Mouse (Mus musculus): ENCODE results near the gene Caln1. TPM values are rescaled to one million over a fixed set of nuclear protein-coding genes. Genes with fewer than 3 reads are reported as not detected.

The Caln1 gene
- polyA plus RNA-seq, 1 experiment from 2014 or later: 10.1 TPM

GRCm38 (mm10) chr5:130672588-130672987 is 303.3 kb downstream of the Caln1 start:
- Histone ChIP-seq H3K9ac (no peak overlapping the region), H3K4me1 (replicated peaks) (no peaks in the 10 kb centered on the region), H3K36me3 (no peaks in the 10 kb centered on the region), H3K4me2 (no peak overlapping the region), H3K27me3 (no peaks in the 10 kb centered on the region), H3K4me3 (no peak overlapping the region), H3K27ac (no peak overlapping the region), H3K9me3 (0 out of 2 replicates have a peak, but pooled peaks cover 5% of the 10 kb centered on the region)
- ATAC-seq (ENCODE audit: low FRiP score): no peak
- WGBS: 55% methylated on average over 3 of the region's 3 CpGs

- Histone ChIP-seq H3K4me2 (no peak overlapping the region), H3K9ac (no peak overlapping the region), H3K36me3 (no peaks in the 10 kb centered on the region), H3K9me3 (0 out of 2 replicates have a peak, but pooled peaks cover 5% of the 10 kb centered on the region), H3K27ac (no peak overlapping the region), H3K27me3 (no peaks in the 10 kb centered on the region), H3K4me3 (no peak overlapping the region), H3K4me1 (replicated peaks) (no peaks in the 10 kb centered on the region)
- 77% methylated on average over 3 of the region's 3 CpGs for WGBS
- no peak for ATAC-seq (ENCODE audit: low FRiP score)
Observed at GRCm38 (mm10) chr5:130673092-130673491, 303.8 kb downstream of the Caln1 start.

DNA sequence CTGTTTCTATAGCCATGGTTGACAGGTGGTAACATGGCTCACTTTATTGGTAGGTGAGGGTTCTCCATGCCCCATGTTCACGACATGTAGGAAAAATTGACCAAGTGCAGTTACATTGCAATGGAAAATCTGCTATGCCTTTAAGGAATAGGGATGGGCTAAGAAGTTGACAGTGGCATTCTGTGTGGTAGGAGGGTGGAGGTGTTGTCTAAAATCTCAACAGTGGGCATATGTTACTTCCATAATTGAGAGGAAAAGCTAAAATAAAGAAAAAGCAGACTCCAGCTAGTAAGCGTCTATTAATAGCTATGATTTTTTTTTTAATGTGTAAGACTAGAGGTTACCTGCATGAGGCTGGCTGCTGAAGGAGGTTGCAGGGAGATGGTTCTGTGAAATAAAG is 308.6 kb downstream of the Caln1 start:
- no peak overlapping the region for H3K4me3 ChIP-seq
- no peak overlapping the region for H3K4me2 ChIP-seq
- H3K27me3 ChIP-seq: no peaks in the 10 kb centered on the region
- ATAC-seq (ENCODE audit: low FRiP score): no peak
- 0 out of 2 replicates have a peak, but pooled peaks cover 5% of the 10 kb centered on the region for H3K9me3 ChIP-seq
- 91% methylated on average over 2 of the region's 2 CpGs for WGBS
- no peak overlapping the region for H3K27ac ChIP-seq
- no peak overlapping the region for H3K9ac ChIP-seq
- peaks cover 4% of the 10 kb centered on the region; the same call in 1 of the 2 replicates for H3K4me1 ChIP-seq (replicated peaks)
- H3K36me3 ChIP-seq: no peaks in the 10 kb centered on the region

DNA sequence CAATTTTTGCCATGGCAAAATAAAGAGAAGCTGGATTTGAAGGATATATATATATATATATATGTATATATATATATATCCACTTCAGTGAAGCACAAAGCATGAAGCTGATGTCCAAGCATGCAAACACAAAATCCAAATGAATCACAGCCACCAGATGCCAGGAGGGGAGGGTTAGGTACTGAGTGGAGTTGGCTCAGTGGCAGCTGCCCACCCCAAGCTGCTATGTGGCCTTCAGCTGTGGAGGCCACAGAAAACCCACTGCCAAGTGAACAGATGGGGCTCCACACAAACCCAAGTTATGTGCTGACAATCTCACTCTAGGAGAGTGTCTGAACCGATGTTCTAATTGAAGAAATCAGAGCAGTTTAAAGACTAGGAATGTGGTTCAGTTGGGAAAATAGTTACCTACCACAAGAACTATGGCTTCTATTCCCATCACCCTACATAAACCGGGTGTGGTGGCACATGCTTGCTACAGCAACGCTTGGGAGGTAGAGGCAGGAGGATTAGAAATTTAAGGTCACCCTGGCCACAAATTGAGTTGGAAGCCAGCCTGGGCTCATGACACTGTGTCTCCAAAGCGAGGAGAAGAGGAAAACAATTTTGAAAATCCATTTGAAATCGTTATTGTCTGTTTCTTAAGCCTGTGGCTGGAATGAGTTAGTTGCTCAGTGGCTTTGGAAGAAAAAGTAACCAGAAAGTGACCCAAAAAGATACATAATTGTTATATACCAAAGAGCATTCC is 316.8 kb downstream of the Caln1 start:
- Histone ChIP-seq H3K27me3 (no peaks in the 10 kb centered on the region), H3K4me1 (replicated peaks) (peaks cover 6% of the 10 kb centered on the region; the same call in 1 of the 2 replicates)
- 89% methylated on average over 5 of the region's 5 CpGs for WGBS

DNA sequence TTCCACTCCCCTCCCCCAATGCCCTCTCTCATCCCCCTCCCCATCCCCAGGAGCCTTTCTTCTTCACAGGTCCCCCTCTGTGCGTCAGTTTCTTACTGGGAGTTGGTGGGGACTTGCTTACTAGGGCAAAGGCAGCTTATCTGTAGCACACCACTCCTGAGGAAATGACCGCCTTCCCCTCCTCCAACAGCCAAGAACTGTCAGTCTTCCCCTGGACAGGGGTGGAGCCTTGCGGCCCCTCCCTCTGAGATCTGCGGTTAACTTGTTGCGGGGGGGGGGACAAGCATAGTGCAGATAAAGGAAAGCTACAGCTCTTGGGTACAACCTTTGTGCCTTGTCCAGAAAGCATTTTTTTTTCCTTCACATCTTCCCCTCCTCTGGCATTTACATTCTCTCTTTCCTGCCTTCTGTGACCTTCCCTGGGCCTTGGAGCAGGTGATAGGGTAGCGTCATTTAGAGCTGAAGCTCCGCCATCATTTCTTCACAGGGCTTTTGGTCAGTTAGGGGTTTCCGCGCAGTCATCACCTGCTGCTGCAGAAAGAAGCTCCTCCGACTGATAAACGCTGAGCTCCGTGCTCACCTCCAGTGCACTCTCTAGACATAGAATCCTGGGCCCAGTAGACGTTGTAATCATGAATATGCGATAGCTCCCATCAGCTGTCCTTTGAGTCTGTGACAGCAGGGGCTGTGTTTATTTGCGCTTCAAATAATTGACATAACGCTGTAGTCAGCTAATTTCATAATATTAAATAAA is 319.3 kb downstream of the Caln1 start:
- Histone ChIP-seq H3K27ac (no peak overlapping the region), H3K4me2 (no peak overlapping the region), H3K4me1 (replicated peaks) (peaks cover 6% of the 10 kb centered on the region; the same call in 1 of the 2 replicates), H3K9me3 (no peaks in the 10 kb centered on the region), H3K9ac (no peak overlapping the region), H3K27me3 (no peaks in the 10 kb centered on the region), H3K36me3 (no peaks in the 10 kb centered on the region), H3K4me3 (no peak overlapping the region)
- 37% methylated on average over 16 of the region's 16 CpGs for WGBS
- ATAC-seq (ENCODE audit: low FRiP score): no peak

More for the DNA sequence above, 316.8 kb downstream of the Caln1 start:
- H3K36me3 ChIP-seq: no peaks in the 10 kb centered on the region
- no peak for ATAC-seq (ENCODE audit: low FRiP score)
- no peak overlapping the region for H3K4me3 ChIP-seq
- no peak overlapping the region for H3K27ac ChIP-seq
- H3K4me2 ChIP-seq: no peak overlapping the region
- no peaks in the 10 kb centered on the region for H3K9me3 ChIP-seq
- H3K9ac ChIP-seq: no peak overlapping the region

DNA sequence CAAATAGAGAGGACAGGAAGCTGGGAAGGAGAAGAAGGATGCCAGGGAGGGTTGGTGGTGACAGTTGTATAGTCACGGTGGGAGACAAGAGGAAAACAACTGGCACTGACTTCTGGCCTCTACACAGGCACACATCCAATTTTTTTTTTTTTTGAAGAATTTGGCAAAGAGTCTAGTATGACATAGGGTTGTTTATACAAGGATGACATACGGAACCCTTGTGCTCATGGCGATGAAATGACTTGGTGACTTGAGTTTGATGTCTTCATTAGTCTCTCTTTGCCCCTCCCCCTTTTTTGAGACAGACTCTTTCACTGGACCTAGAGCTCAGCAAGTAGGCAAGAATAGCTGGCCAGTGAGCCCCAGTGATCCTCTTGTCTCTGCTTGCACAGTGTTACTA is 322.1 kb downstream of the Caln1 start:
- Histone ChIP-seq H3K9me3 (no peaks in the 10 kb centered on the region), H3K36me3 (no peaks in the 10 kb centered on the region), H3K4me2 (no peak overlapping the region), H3K27me3 (no peaks in the 10 kb centered on the region), H3K4me1 (replicated peaks) (peaks cover 6% of the 10 kb centered on the region; the same call in 1 of the 2 replicates), H3K27ac (no peak overlapping the region), H3K4me3 (no peak overlapping the region), H3K9ac (no peak overlapping the region)
- ATAC-seq (ENCODE audit: low FRiP score): no peak
- WGBS: 75% methylated on average over 3 of the region's 3 CpGs

- Histone ChIP-seq H3K4me3 (no peak overlapping the region), H3K4me2 (no peak overlapping the region), H3K27ac (no peak overlapping the region), H3K9me3 (no peaks in the 10 kb centered on the region), H3K9ac (no peak overlapping the region), H3K36me3 (no peaks in the 10 kb centered on the region), H3K27me3 (no peaks in the 10 kb centered on the region), H3K4me1 (replicated peaks) (peaks cover 5% of the 10 kb centered on the region; the same call in 1 of the 2 replicates)
- 95% methylated on average over 4 of the region's 4 CpGs for WGBS
- no peak for ATAC-seq (ENCODE audit: low FRiP score)
Observed at GRCm38 (mm10) chr5:130699476-130699875, 330.2 kb downstream of the Caln1 start.

DNA sequence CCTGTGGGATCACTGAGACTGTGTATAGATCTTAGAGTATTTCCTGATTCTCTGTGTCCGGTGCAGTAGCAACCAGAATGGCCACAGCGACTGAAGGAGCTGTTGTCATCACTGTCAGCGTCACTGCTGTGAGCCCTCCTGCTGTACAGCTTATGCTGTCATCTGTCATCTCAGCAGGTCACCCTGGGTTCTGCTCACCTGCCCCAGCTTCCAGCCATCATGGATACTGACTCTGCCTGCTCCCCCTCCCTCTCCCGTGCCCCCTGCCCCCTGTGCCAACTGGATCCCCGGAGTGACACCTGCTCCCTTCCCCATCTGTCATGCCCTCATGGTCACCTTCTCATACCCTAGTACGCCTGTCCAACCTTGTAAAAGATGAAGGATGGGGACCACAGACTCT is 332.5 kb downstream of the Caln1 start:
- no peak for ATAC-seq (ENCODE audit: low FRiP score)
- H3K4me3 ChIP-seq: no peak overlapping the region
- H3K36me3 ChIP-seq: no peaks in the 10 kb centered on the region
- H3K4me1 ChIP-seq (replicated peaks): peaks cover 5% of the 10 kb centered on the region; the same call in 1 of the 2 replicates
- WGBS: 55% methylated on average over 6 of the region's 6 CpGs
- no peak overlapping the region for H3K27ac ChIP-seq
- no peak overlapping the region for H3K9ac ChIP-seq
- no peaks in the 10 kb centered on the region for H3K27me3 ChIP-seq
- no peaks in the 10 kb centered on the region for H3K9me3 ChIP-seq
- H3K4me2 ChIP-seq: no peak overlapping the region

DNA sequence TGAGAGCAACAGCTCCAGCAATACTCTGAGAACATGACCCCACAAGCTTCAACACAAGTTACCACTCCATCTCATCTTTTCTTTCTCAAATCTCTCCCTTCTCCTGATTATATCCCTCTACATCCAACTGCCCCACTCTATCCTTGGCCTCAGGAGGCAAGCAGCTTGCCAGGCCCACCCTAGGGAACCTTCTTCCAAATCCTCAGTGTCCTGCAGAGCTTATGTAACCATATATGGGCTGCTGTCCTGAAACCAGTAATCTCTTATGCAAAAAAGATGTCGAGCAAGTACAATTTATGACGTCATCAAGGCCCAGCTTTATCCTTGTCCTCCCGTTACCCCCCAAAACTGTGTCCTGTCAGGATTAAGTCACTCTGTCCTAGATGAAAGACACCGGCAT is 333.1 kb downstream of the Caln1 start:
- Histone ChIP-seq H3K4me2 (no peak overlapping the region), H3K4me1 (replicated peaks) (peaks cover 5% of the 10 kb centered on the region; the same call in 1 of the 2 replicates), H3K9me3 (no peaks in the 10 kb centered on the region), H3K36me3 (no peaks in the 10 kb centered on the region), H3K9ac (no peak overlapping the region), H3K4me3 (no peak overlapping the region), H3K27ac (no peak overlapping the region), H3K27me3 (no peaks in the 10 kb centered on the region)
- no peak for ATAC-seq (ENCODE audit: low FRiP score)
- 72% methylated on average over 4 of the region's 4 CpGs for WGBS

- ATAC-seq (ENCODE audit: low FRiP score): no peak
- H3K4me2 ChIP-seq: no peak overlapping the region
- no peak overlapping the region for H3K4me3 ChIP-seq
- 90% methylated on average over 4 of the region's 4 CpGs for WGBS
- H3K36me3 ChIP-seq: no peaks in the 10 kb centered on the region
- peaks cover 5% of the 10 kb centered on the region; the same call in 1 of the 2 replicates for H3K4me1 ChIP-seq (replicated peaks)
- no peak overlapping the region for H3K9ac ChIP-seq
- no peak overlapping the region for H3K27ac ChIP-seq
- no peaks in the 10 kb centered on the region for H3K27me3 ChIP-seq
- no peaks in the 10 kb centered on the region for H3K9me3 ChIP-seq
Observed at GRCm38 (mm10) chr5:130704866-130705265, 335.6 kb downstream of the Caln1 start.

- peaks cover 5% of the 10 kb centered on the region; the same call in 1 of the 2 replicates for H3K4me1 ChIP-seq (replicated peaks)
- no peaks in the 10 kb centered on the region for H3K9me3 ChIP-seq
- H3K9ac ChIP-seq: no peak overlapping the region
- no peak overlapping the region for H3K27ac ChIP-seq
- H3K4me3 ChIP-seq: no peak overlapping the region
- ATAC-seq (ENCODE audit: low FRiP score): no peak
- H3K4me2 ChIP-seq: no peak overlapping the region
- 78% methylated on average over 6 of the region's 6 CpGs for WGBS
- H3K36me3 ChIP-seq: no peaks in the 10 kb centered on the region
- no peaks in the 10 kb centered on the region for H3K27me3 ChIP-seq
Observed at GRCm38 (mm10) chr5:130706202-130706855, 337.1 kb downstream of the Caln1 start.

GRCm38 (mm10) chr5:130707755-130708154 is 338.5 kb downstream of the Caln1 start:
- H3K36me3 ChIP-seq: no peaks in the 10 kb centered on the region
- no peak overlapping the region for H3K4me2 ChIP-seq
- no peak overlapping the region for H3K27ac ChIP-seq
- WGBS: 88% methylated on average over 3 of the region's 3 CpGs
- no peaks in the 10 kb centered on the region for H3K9me3 ChIP-seq
- no peak for ATAC-seq (ENCODE audit: low FRiP score)
- no peaks in the 10 kb centered on the region for H3K27me3 ChIP-seq
- H3K4me1 ChIP-seq (replicated peaks): 0 out of 2 replicates have a peak, but pooled peaks cover 3% of the 10 kb centered on the region
- H3K4me3 ChIP-seq: no peak overlapping the region
- no peak overlapping the region for H3K9ac ChIP-seq
